Mouse (Mus musculus): ENCODE results near the gene Aplnr. TPM values are rescaled to one million over a fixed set of nuclear protein-coding genes. Genes with fewer than 3 reads are reported as not detected.

The Aplnr gene
- total and polyA plus RNA-seq, 3 experiments = not detected

GRCm38 (mm10) chr2:85106068-85106790, 29.8 kb upstream of the Aplnr start:
- Histone ChIP-seq H3K27ac (ENCODE audit: insufficient read depth, low read depth) (no peak overlapping the region), H3K36me3 (replicated peaks in 1 of 2; ENCODE audit: control insufficient read depth in 1 of 2, insufficient read depth in 1 of 2, low read length in 1 of 2) (no peaks in the 10 kb centered on the region), H3K79me2 (replicated peaks; ENCODE audit: control insufficient read depth, extremely low read depth, insufficient read depth, poor library complexity, severe bottlenecking) (no peaks in the 10 kb centered on the region), H3K4me3 (replicated peaks in 1 of 3; ENCODE audit: low read depth in 2 of 3, low read length in 2 of 3, poor library complexity in 1 of 3) (no peak overlapping the region), H3K9me3 (replicated peaks; ENCODE audit: low read length) (no peaks in the 10 kb centered on the region), H3K9ac (ENCODE audit: insufficient read depth, low read depth) (no peak overlapping the region), H3K27me3 (replicated peaks) (no peaks in the 10 kb centered on the region), H3K4me2 (ENCODE audit: insufficient read depth, low read depth, poor library complexity, severe bottlenecking) (no peak overlapping the region), H3K4me1 (ENCODE audit: control insufficient read depth in 1 of 2, insufficient read depth in 2 of 2) (peaks cover 0 to 19% of the 10 kb centered on the region in 2 experiments; a peak in 2 of 4 replicates)
- dilution Hi-C loops (cut with MboI; ENCODE audit: extremely low pct_ligation_motif_present, extremely low pct_unique_long_range_greater_than_20kb, low sequenced_read_pairs) = no loop called here
- no peak for DNase-seq (ENCODE audit: extremely low read depth)
- in situ Hi-C loops (cut with MboI; ENCODE audit: low pct_ligation_motif_present, low pct_unique_long_range_greater_than_20kb, low sequenced_read_pairs) = no loop called here
- TF ChIP-seq IRF4 (IDR thresholded peaks at IDR 0.05; ENCODE audit: low read depth, low read length) (no peak), NRF1 (IDR thresholded peaks at IDR 0.05; ENCODE audit: low read depth, low read length) (no peak), ZKSCAN1 (IDR thresholded peaks at IDR 0.05; ENCODE audit: borderline replicate concordance, low read depth, low read length) (no peak), RCOR1 (conservative IDR thresholded peaks at IDR 0.05; ENCODE audit: low read depth, low read length) (no peak), TCF12 (IDR thresholded peaks at IDR 0.05; ENCODE audit: low read depth, low read length) (no peak), BHLHE40 (IDR thresholded peaks at IDR 0.05; ENCODE audit: low read depth, low read length) (no peak), TBP (conservative IDR thresholded peaks at IDR 0.05; ENCODE audit: low read depth, low read length) (no peak)

- Histone ChIP-seq H3K4me3 (replicated peaks in 1 of 3; ENCODE audit: low read depth in 2 of 3, low read length in 2 of 3, poor library complexity in 1 of 3) (no peak overlapping the region), H3K9me3 (replicated peaks; ENCODE audit: low read length) (no peaks in the 10 kb centered on the region), H3K4me2 (ENCODE audit: insufficient read depth, low read depth, poor library complexity, severe bottlenecking) (no peak overlapping the region), H3K36me3 (replicated peaks in 1 of 2; ENCODE audit: control insufficient read depth in 1 of 2, insufficient read depth in 1 of 2, low read length in 1 of 2) (no peaks in the 10 kb centered on the region), H3K27ac (ENCODE audit: insufficient read depth, low read depth) (no peak overlapping the region), H3K27me3 (replicated peaks) (no peaks in the 10 kb centered on the region), H3K9ac (ENCODE audit: insufficient read depth, low read depth) (no peak overlapping the region), H3K79me2 (replicated peaks; ENCODE audit: control insufficient read depth, extremely low read depth, insufficient read depth, poor library complexity, severe bottlenecking) (no peaks in the 10 kb centered on the region), H3K4me1 (ENCODE audit: control insufficient read depth in 1 of 2, insufficient read depth in 2 of 2) (peaks cover 0 to 19% of the 10 kb centered on the region in 2 experiments; a peak in 2 of 4 replicates)
- DNase-seq (ENCODE audit: extremely low read depth) = no peak
- TF ChIP-seq CHD1 (IDR thresholded peaks at IDR 0.05; ENCODE audit: low read depth, low read length) (no peak), PAX5 (IDR thresholded peaks at IDR 0.05; ENCODE audit: low read length) (no peak), MAZ (IDR thresholded peaks at IDR 0.05; ENCODE audit: low read depth, low read length) (no peak), NRF1 (IDR thresholded peaks at IDR 0.05; ENCODE audit: low read depth, low read length) (no peak), RCOR1 (conservative IDR thresholded peaks at IDR 0.05; ENCODE audit: low read depth, low read length) (no peak), SMC3 (IDR thresholded peaks at IDR 0.05; ENCODE audit: low read depth, low read length) (no peak), EP300 (IDR thresholded peaks at IDR 0.05; ENCODE audit: low read length) (no peak), MYC (IDR thresholded peaks at IDR 0.05; ENCODE audit: low read depth, low read length) (no peak), CHD2 (IDR thresholded peaks at IDR 0.05; ENCODE audit: low read length) (no peak), KAT2A (IDR thresholded peaks at IDR 0.05; ENCODE audit: insufficient replicate concordance, low read length) (no peak), NELFE (IDR thresholded peaks at IDR 0.05; ENCODE audit: low read depth, low read length) (no peak), MAFK (IDR thresholded peaks at IDR 0.05; ENCODE audit: insufficient replicate concordance, low read length) (no peak), HCFC1 (IDR thresholded peaks at IDR 0.05; ENCODE audit: low read depth, low read length) (no peak), MAX (IDR thresholded peaks at IDR 0.05; ENCODE audit: low read length) (no peak), POLR2A (IDR thresholded peaks at IDR 0.05; ENCODE audit: low read depth, low read length) (no peak), POLR2AphosphoS2 (IDR thresholded peaks at IDR 0.05; ENCODE audit: low read depth, low read length) (no peak), USF1 (IDR thresholded peaks at IDR 0.05; ENCODE audit: low read depth, low read length) (no peak), IRF4 (IDR thresholded peaks at IDR 0.05; ENCODE audit: low read depth, low read length) (no peak), ZKSCAN1 (IDR thresholded peaks at IDR 0.05; ENCODE audit: borderline replicate concordance, low read depth, low read length) (no peak)
- dilution Hi-C loops (cut with MboI; ENCODE audit: extremely low pct_ligation_motif_present, extremely low pct_unique_long_range_greater_than_20kb, low sequenced_read_pairs) (no loop called here), in situ Hi-C loops (cut with MboI; ENCODE audit: low pct_ligation_motif_present, low pct_unique_long_range_greater_than_20kb, low sequenced_read_pairs) (no loop called here)
These were observed 29.1 kb upstream of the Aplnr start for GRCm38 (mm10) chr2:85106941-85107340.
